Mouse (Mus musculus): Measurements from ENCODE around the gene Tpte.

DNA sequence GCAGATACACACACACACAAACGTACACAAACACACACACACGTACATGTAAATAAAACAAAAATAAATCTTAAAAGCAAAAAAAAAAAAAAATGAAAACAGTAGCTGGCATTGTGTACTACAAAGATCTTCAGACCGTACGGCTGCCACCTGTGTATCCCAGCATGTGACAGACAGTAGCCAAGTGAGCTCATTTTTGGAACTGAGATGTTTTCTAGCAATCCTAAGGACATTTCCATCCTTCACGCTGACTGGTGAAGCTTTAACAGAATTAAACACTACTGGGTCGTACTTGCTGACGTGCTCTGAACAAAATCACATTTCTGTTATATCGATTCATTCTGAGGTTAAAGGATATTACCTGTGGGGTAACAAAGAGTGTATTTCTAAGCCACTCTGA lies 112.0 kb downstream of the Tpte start:
- TF ChIP-seq POLR2A (IDR thresholded peaks at IDR 0.05; ENCODE audit: borderline replicate concordance, low read depth, low read length) (no peak), CTCF (IDR thresholded peaks at IDR 0.05; ENCODE audit: low read depth, low read length) (no peak)

Data from bone marrow macrophage, adult 2 months (primary cell).